Mouse (Mus musculus) adrenal gland, postnatal 0 days (tissue): Measurements from ENCODE around the gene Gm8281. TPM values are rescaled to one million over a fixed set of nuclear protein-coding genes. Genes with fewer than 3 reads are reported as not detected.

Source experiments
- polyA plus RNA-seq: library from polyadenylated mRNA; unstranded; fragments of >200 nt; fragmentation: Nextera tagmentation; extraction: Ambion mirVana; gene quantifications from 2 replicates; pipeline ENCODE4 v1.2.1, GENCODE M21; 2015

Gene Gm8281
- 0.14 and 0.57 TPM in 2 replicates for polyA plus RNA-seq

GRCm38 (mm10) chr14:5070611-5071490, at the start of gene Gm8281:
Gene Gm8281 (plus strand): TSS chr14:5071040.

GRCm38 (mm10) chr14:5050329-5050728, 20.5 kb upstream of the Gm8281 start, which contains the start of gene 4930555G01Rik:
Gene 4930555G01Rik (plus strand): TSS chr14:5050629.

GRCm38 (mm10) chr14:5131219-5131618, 60.4 kb downstream of the Gm8281 start, which contains the start of gene Gm8279:
Gene Gm8279 (plus strand): TSS chr14:5131519.

Other genes with a start within 250 kb of the Gm8281 start
- not detected in 2 replicates for gene Gm3269, start 232.9 kb upstream of the Gm8281 start, polyA plus RNA-seq
- 0.77 TPM in 1 of 2 replicates, not detected in the other for gene Gm3264, start 215.5 kb upstream of the Gm8281 start, polyA plus RNA-seq
- not detected in 2 replicates for gene Gm3278, start 178.6 kb upstream of the Gm8281 start, polyA plus RNA-seq
- not detected in 2 replicates for gene Gm8297, start 87.1 kb upstream of the Gm8281 start, polyA plus RNA-seq
- gene Gm3298, start 55.1 kb upstream of the Gm8281 start, polyA plus RNA-seq = not detected in 2 replicates
- gene 4930555G01Rik, start 20.4 kb upstream of the Gm8281 start, polyA plus RNA-seq = not detected in 2 replicates
- not detected in 2 replicates for gene Gm8279, start 60.5 kb downstream of the Gm8281 start, polyA plus RNA-seq
- not detected in 2 replicates for gene Gm3317, start 93.5 kb downstream of the Gm8281 start, polyA plus RNA-seq
- not detected in 2 replicates for gene Gm8271, start 114.8 kb downstream of the Gm8281 start, polyA plus RNA-seq
- not detected in 2 replicates for gene Gm3526, start 189.5 kb downstream of the Gm8281 start, polyA plus RNA-seq